Mouse (Mus musculus) lung, postnatal 0 days (tissue): ENCODE measurements at regions not wholly inside any gene's neighbourhood (a gene's known extent, or its start where the extent isn't known, plus 50 kb on each side); places are given as distances from the start of the nearest gene placed in this dataset.

Experiments used
- CTCF ChIP-seq: IDR thresholded peaks from 2 replicates; pipeline ENCODE4 v1.5.1; 2016; ENCODE audit warnings: antibody characterized with exemption, mild to moderate bottlenecking
- EP300 ChIP-seq: IDR thresholded peaks from 2 replicates; pipeline ENCODE4 v1.6.1; 2016; ENCODE audit warnings: antibody characterized with exemption, mild to moderate bottlenecking, control low read depth

DNA sequence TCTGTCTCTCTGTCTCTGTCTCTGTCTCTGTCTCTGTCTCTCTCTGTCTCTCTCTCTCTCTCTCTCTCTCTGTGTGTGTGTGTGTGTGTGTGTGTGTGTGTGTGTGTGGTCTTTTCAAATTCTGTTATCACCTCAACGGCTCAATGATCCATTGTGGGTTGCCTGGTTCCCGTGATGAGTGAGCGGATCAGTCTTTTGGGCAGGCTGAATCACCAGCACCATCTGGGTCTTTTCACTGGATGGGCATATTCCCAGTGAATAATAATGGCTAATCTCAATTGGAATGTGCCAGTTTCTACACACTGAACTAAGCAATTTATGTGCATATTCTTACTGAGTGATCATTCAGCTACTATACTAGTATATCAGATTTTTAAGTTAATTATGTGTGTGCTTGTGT, 216.4 kb downstream of the Lmx1a start:
- TF ChIP-seq EP300 (no peak), CTCF (no peak)
